Mouse (Mus musculus): Measurements from ENCODE around the gene Arhgap23. TPM values are rescaled to one million over a fixed set of nuclear protein-coding genes. Genes with fewer than 3 reads are reported as not detected.

The Arhgap23 gene
- total and polyA plus RNA-seq, 2 experiments: 2.8 to 13.6 TPM

DNA sequence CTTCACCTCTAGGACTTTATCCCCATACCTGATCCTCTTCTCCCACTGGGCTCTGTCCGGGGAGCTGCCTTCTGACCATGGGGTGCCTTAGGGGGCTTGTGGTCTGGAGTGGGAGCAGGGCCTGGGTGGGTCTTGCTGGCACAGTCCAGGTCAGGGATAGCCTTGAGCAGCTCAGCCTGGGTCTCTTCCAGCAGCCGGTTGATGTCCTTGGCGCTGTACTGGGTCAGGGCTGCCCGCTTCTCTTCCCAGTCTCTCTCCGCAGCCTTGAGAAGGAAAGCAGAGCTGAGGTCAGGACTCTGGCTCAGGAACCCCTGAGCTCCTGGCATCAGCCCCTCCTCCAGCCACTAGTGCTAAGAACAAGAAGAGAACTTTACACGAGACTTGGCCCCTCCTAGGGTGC lies 110.0 kb downstream of the Arhgap23 start:
- no peak overlapping the region for H3K27ac ChIP-seq (replicated peaks; ENCODE audit: insufficient read depth, low read depth, low read length)
- H3K4me1 ChIP-seq (ENCODE audit: control insufficient read depth, insufficient read depth, low read length): no peaks in the 10 kb centered on the region
- H3K9ac ChIP-seq (ENCODE audit: low read depth, low read length): no peak overlapping the region
- no peaks in the 10 kb centered on the region for H3K79me2 ChIP-seq (ENCODE audit: control insufficient read depth, insufficient read depth, low read length)
- DNase-seq (ENCODE audit: extremely low read depth, low read depth, low spot score): no peak
- H3K36me3 ChIP-seq (ENCODE audit: control insufficient read depth, insufficient read depth, low read length): no peaks in the 10 kb centered on the region
- WGBS: 89% methylated on average over 6 of the region's 6 CpGs
- TF ChIP-seq CTCF (IDR thresholded peaks at IDR 0.05; ENCODE audit: low read depth, low read length): no peak
- TF ChIP-seq POLR2A (IDR thresholded peaks at IDR 0.05; ENCODE audit: extremely low read depth, insufficient read depth, low read length): no peak
- H3K27me3 ChIP-seq (ENCODE audit: control insufficient read depth, insufficient read depth, low read length): no peaks in the 10 kb centered on the region
- no peak overlapping the region for H3K4me3 ChIP-seq (ENCODE audit: insufficient read depth, low read depth, low read length)

DNA sequence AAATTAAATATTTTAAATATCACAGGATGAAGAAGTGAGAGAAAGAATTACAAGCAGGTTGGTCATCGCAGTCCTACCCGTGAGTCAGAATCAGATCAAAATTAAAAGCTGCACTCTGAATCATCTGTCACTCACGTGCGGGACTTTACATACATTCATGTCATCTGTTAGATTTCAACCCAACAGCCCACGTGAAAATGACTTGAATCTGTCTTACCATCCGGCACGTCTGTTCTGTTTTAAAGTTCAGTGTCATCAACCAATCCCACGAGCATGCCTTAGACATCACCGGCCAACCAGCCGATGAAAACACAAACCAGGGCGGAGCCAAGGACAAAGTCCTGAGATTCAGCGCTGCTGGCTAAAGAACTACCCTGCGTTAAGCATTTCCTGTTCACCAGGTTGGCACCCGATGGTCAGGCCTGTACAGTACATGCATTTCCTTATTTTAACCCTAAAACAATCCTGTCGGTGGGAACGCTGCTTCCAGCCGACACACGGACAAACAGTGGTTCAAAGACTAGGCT lies 113.0 kb downstream of the Arhgap23 start:
- no peaks in the 10 kb centered on the region for H3K27me3 ChIP-seq (ENCODE audit: control insufficient read depth, insufficient read depth, low read length)
- no peak for DNase-seq (ENCODE audit: extremely low read depth, low read depth, low spot score)
- no peaks in the 10 kb centered on the region for H3K36me3 ChIP-seq (ENCODE audit: control insufficient read depth, insufficient read depth, low read length)
- no peak overlapping the region for H3K9ac ChIP-seq (ENCODE audit: low read depth, low read length)
- peaks cover 10% of the 10 kb centered on the region for H3K4me1 ChIP-seq (ENCODE audit: control insufficient read depth, insufficient read depth, low read length)
- WGBS: 80% methylated on average over 18 of the region's 18 CpGs
- no peak overlapping the region for H3K4me3 ChIP-seq (ENCODE audit: insufficient read depth, low read depth, low read length)
- no peak for TF ChIP-seq POLR2A (IDR thresholded peaks at IDR 0.05; ENCODE audit: extremely low read depth, insufficient read depth, low read length)
- TF ChIP-seq CTCF (IDR thresholded peaks at IDR 0.05; ENCODE audit: low read depth, low read length): no peak
- no peaks in the 10 kb centered on the region for H3K79me2 ChIP-seq (ENCODE audit: control insufficient read depth, insufficient read depth, low read length)
- H3K27ac ChIP-seq (replicated peaks; ENCODE audit: insufficient read depth, low read depth, low read length): no peak overlapping the region

DNA sequence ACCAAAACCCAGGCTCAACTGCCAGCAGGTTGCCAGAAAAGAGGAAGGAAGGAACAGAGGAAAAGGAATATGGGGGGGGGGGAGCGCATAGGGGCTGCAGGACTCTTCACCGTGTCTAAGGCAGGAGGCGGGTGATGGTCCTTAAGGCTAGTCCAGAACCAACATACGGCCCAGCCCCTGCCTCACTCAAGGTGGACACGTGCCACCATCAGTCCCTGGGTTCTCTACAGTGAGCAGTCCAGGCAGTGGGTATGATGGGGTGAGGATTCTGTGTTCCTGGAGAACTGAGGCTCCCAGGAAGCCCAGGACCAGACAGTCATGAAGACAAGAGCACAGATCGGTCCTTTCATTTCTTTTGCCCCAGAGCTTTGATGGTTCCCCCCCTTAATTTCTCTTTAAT lies 114.7 kb downstream of the Arhgap23 start:
- no peak for TF ChIP-seq CTCF (IDR thresholded peaks at IDR 0.05; ENCODE audit: low read depth, low read length)
- TF ChIP-seq POLR2A (IDR thresholded peaks at IDR 0.05; ENCODE audit: extremely low read depth, insufficient read depth, low read length): no peak
- Histone ChIP-seq H3K4me1 (ENCODE audit: control insufficient read depth, insufficient read depth, low read length) (peaks cover 10% of the 10 kb centered on the region), H3K27me3 (ENCODE audit: control insufficient read depth, insufficient read depth, low read length) (peaks cover 9% of the 10 kb centered on the region), H3K9ac (ENCODE audit: low read depth, low read length) (no peak overlapping the region), H3K79me2 (ENCODE audit: control insufficient read depth, insufficient read depth, low read length) (no peaks in the 10 kb centered on the region), H3K36me3 (ENCODE audit: control insufficient read depth, insufficient read depth, low read length) (no peaks in the 10 kb centered on the region), H3K4me3 (ENCODE audit: insufficient read depth, low read depth, low read length) (no peak overlapping the region), H3K27ac (replicated peaks; ENCODE audit: insufficient read depth, low read depth, low read length) (no peak overlapping the region)
- 80% methylated on average over 5 of the region's 6 CpGs for WGBS
- DNase-seq (ENCODE audit: extremely low read depth, low read depth, low spot score): no peak

DNA sequence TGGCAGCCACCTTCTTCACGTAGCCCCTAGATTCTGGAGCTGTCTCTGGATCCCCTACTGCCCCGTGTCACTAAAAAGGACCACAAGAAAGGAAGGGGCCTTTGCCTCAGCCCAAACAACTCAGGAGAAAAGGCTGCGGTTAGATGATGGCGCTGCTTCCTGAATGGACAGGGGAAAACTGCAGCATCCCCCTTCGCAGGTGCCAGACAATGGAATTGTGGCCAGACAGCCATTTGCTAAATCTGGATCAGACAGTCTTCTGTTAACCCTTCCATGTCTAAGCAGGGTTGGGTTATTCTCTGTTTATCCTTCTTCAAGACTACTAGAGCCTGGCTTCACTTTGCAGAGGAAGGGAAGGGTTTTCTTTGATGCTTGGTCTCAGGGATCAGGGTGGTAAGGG lies 115.6 kb downstream of the Arhgap23 start:
- Histone ChIP-seq H3K79me2 (ENCODE audit: control insufficient read depth, insufficient read depth, low read length) (no peaks in the 10 kb centered on the region), H3K27ac (replicated peaks; ENCODE audit: insufficient read depth, low read depth, low read length) (no peak overlapping the region), H3K4me3 (ENCODE audit: insufficient read depth, low read depth, low read length) (no peak overlapping the region), H3K27me3 (ENCODE audit: control insufficient read depth, insufficient read depth, low read length) (peaks cover 12% of the 10 kb centered on the region), H3K4me1 (ENCODE audit: control insufficient read depth, insufficient read depth, low read length) (peaks cover 10% of the 10 kb centered on the region), H3K36me3 (ENCODE audit: control insufficient read depth, insufficient read depth, low read length) (no peaks in the 10 kb centered on the region), H3K9ac (ENCODE audit: low read depth, low read length) (no peak overlapping the region)
- no peak for DNase-seq (ENCODE audit: extremely low read depth, low read depth, low spot score)
- TF ChIP-seq CTCF (IDR thresholded peaks at IDR 0.05; ENCODE audit: low read depth, low read length) (no peak), POLR2A (IDR thresholded peaks at IDR 0.05; ENCODE audit: extremely low read depth, insufficient read depth, low read length) (no peak)
- 80% methylated on average over 5 of the region's 5 CpGs for WGBS

DNA sequence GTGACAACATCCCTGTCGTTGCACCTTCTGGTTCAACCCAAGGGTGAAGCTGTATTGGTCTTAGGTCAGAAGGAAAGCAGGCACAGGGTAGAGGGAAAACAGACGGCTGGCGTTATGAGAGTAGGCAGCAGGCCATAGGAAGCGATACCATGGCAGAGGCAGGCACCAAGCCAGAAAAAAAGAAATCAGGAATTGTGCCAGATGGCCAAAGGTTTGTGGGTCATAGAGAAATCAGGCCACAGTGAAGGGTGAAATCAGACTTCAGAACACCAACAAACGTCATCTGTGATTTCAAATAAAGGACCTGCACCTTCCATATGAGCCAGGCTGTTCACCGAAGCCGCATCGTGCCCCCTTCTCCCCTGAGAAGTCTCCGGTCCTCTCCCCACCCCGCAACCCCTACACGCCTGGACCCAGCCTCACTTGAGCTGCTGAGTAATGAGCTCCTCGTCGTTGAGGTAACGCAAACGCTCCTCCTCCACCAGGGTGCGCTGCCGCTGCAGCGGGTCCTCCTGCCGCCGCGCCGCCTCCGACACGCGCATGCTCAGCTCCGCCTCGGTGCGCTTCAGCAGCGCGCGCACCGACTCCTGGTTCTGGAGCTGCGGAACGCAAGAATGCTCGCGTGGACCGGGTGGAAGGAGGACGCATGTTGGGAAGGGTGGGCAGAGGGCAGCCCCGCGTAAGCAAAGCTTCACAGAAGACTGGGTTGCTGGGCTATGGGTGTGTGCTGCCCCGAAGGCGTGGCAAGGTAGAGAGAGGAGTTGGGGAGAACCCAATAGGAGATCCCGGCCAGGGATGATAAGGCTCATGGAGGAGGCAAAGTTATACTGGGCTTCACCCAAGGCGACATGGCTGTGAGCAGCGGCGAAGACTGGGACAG lies 116.3 kb downstream of the Arhgap23 start:
- H3K9ac ChIP-seq (ENCODE audit: low read depth, low read length): peak overlapping the region; percentile 42; the same call in 1 of the 2 replicates
- 3% methylated on average over 46 of the region's 46 CpGs for WGBS
- H3K27me3 ChIP-seq (ENCODE audit: control insufficient read depth, insufficient read depth, low read length): peaks cover 12% of the 10 kb centered on the region
- DNase-seq (ENCODE audit: extremely low read depth, low read depth, low spot score): peak; percentile 75
- TF ChIP-seq CTCF (IDR thresholded peaks at IDR 0.05; ENCODE audit: low read depth, low read length) (peak; percentile 97), POLR2A (IDR thresholded peaks at IDR 0.05; ENCODE audit: extremely low read depth, insufficient read depth, low read length) (no peak)
- H3K79me2 ChIP-seq (ENCODE audit: control insufficient read depth, insufficient read depth, low read length): no peaks in the 10 kb centered on the region
- H3K36me3 ChIP-seq (ENCODE audit: control insufficient read depth, insufficient read depth, low read length): no peaks in the 10 kb centered on the region
- H3K4me3 ChIP-seq (ENCODE audit: insufficient read depth, low read depth, low read length): peak overlapping the region; percentile 57
- H3K27ac ChIP-seq (replicated peaks; ENCODE audit: insufficient read depth, low read depth, low read length): no peak overlapping the region
- H3K4me1 ChIP-seq (ENCODE audit: control insufficient read depth, insufficient read depth, low read length): peaks cover 10% of the 10 kb centered on the region

DNA sequence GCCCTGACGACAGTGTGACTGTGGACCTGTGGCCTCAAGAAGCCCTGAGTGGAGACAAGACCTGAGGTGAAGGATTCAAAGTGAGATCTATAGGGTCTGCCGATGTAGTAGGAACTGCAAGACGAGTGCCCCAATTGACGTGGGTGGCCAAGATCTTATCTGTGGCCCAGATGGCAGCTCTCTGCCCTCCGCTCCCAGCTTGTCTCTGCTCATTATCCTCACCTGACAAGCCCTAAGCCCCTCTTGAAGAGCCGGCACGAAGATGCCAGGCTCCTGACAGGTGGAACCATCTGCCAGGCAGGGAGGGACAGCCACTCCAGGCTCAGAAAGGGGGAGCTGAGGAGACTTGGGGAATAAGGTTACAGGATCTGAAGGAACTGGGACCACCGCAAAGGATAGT lies 117.0 kb downstream of the Arhgap23 start:
- H3K4me3 ChIP-seq (ENCODE audit: insufficient read depth, low read depth, low read length): no peak overlapping the region
- H3K27ac ChIP-seq (replicated peaks; ENCODE audit: insufficient read depth, low read depth, low read length): no peak overlapping the region
- no peak for DNase-seq (ENCODE audit: extremely low read depth, low read depth, low spot score)
- H3K4me1 ChIP-seq (ENCODE audit: control insufficient read depth, insufficient read depth, low read length): peaks cover 10% of the 10 kb centered on the region
- no peak overlapping the region for H3K9ac ChIP-seq (ENCODE audit: low read depth, low read length)
- peaks cover 15% of the 10 kb centered on the region for H3K27me3 ChIP-seq (ENCODE audit: control insufficient read depth, insufficient read depth, low read length)
- H3K79me2 ChIP-seq (ENCODE audit: control insufficient read depth, insufficient read depth, low read length): no peaks in the 10 kb centered on the region
- WGBS: 35% methylated on average over 8 of the region's 8 CpGs
- TF ChIP-seq CTCF (IDR thresholded peaks at IDR 0.05; ENCODE audit: low read depth, low read length) (no peak), POLR2A (IDR thresholded peaks at IDR 0.05; ENCODE audit: extremely low read depth, insufficient read depth, low read length) (no peak)
- no peaks in the 10 kb centered on the region for H3K36me3 ChIP-seq (ENCODE audit: control insufficient read depth, insufficient read depth, low read length)

Data from liver, adult 2 months (tissue).